Mouse (Mus musculus) lung, postnatal 0 days (tissue): ENCODE data around the gene Gm45521. TPM values are rescaled to one million over a fixed set of nuclear protein-coding genes. Genes with fewer than 3 reads are reported as not detected.

ENCODE experiments used
- ATAC-seq: fragments of 200-750 bp; cut with Nextera tagmentation; 2 replicates; pipeline ENCODE4 v1.8.0; 2017; ENCODE audit warnings: moderate library complexity
- DNase-seq: peaks from one replicate; pipeline ENCODE4 v3.0.0-alpha.2; 2016; ENCODE audit warnings: low spot score
- H3K27ac ChIP-seq: fragments of 300-500 bp; sonication (generic); 2 replicates; pipeline ENCODE4 v1.5.1; 2014; ENCODE audit warnings: antibody characterized with exemption, mild to moderate bottlenecking, low read length, mixed read lengths
- H3K27me3 ChIP-seq: fragments of 300-500 bp; sonication (generic); replicated peaks from 2 replicates; pipeline ENCODE4 v1.6.1; 2014; ENCODE audit warnings: low read length, mixed read lengths; ENCODE audit not compliant: insufficient read depth
- H3K36me3 ChIP-seq: fragments of 300-500 bp; sonication (generic); 2 replicates; pipeline ENCODE4 v1.6.1; 2014; ENCODE audit warnings: low read length, mixed read lengths; ENCODE audit not compliant: insufficient read depth
- H3K4me1 ChIP-seq: fragments of 300-500 bp; sonication (generic); 2 replicates; pipeline ENCODE4 v1.6.1; 2014; ENCODE audit warnings: antibody characterized with exemption, low read depth, low read length, mixed read lengths; ENCODE audit not compliant: insufficient read depth
- H3K4me2 ChIP-seq: fragments of 300-500 bp; sonication (generic); replicated peaks from 2 replicates; pipeline ENCODE4 v1.6.1; 2014; ENCODE audit warnings: low read depth, mild to moderate bottlenecking, low read length, moderate library complexity, mixed read lengths
- H3K4me3 ChIP-seq: fragments of 300-500 bp; sonication (generic); 2 replicates; pipeline ENCODE4 v1.5.1; 2014; ENCODE audit warnings: low read depth, low read length
- H3K9ac ChIP-seq: fragments of 300-500 bp; sonication (generic); replicated peaks from 2 replicates; pipeline ENCODE4 v1.6.1; 2014; ENCODE audit warnings: low read depth, mild to moderate bottlenecking
- H3K9me3 ChIP-seq: fragments of 300-500 bp; sonication (generic); 2 replicates; pipeline ENCODE4 v1.6.1; 2016; ENCODE audit warnings: low read length, mixed read lengths
- CTCF ChIP-seq: IDR thresholded peaks from 2 replicates; pipeline ENCODE4 v1.5.1; 2016; ENCODE audit warnings: antibody characterized with exemption, mild to moderate bottlenecking
- EP300 ChIP-seq: IDR thresholded peaks from 2 replicates; pipeline ENCODE4 v1.6.1; 2016; ENCODE audit warnings: antibody characterized with exemption, mild to moderate bottlenecking, control low read depth
- WGBS: fragments of 180-500 bp; shearing (Covaris S2); extraction: QIAGEN DNeasy Blood & Tissue Kit; methylation state at CpG from one replicate; pipeline ENCODE4 v1.1.7; 2014; 5-methylcytosine and 5-hydroxymethylcytosine counted together
- polyA plus RNA-seq: library from polyadenylated mRNA; unstranded; fragments of >200 nt; fragmentation: Nextera tagmentation; extraction: Ambion mirVana; gene quantifications from 2 replicates; pipeline ENCODE4 v1.2.1, GENCODE M21; 2015

The Gm45521 gene
- polyA plus RNA-seq, 1 experiment from 2014 or later = not detected

DNA sequence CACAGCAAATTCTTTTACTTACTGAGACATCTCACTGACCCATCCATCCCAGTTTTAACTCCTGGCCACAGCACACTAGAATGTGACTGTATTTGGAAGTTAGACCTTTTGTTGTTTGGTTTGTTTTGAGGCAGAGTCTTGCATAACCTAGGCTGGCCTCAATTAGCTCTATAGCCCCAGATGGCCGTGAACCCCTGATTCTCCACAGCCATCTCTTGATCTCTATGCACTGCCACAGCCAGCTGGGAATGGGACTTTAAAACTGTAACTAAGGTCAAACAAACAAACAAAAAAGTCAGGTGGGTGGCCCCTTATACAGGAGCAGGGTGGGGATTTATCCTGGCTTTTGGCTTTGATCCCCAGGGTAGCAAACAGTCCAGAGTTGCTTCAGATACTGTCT lies 17.6 kb downstream of the Gm45521 start:
- Histone ChIP-seq H3K9me3 (no peaks in the 10 kb centered on the region), H3K27ac (no peak overlapping the region), H3K4me3 (no peak overlapping the region), H3K27me3 (no peaks in the 10 kb centered on the region), H3K4me2 (no peak overlapping the region), H3K9ac (no peak overlapping the region), H3K4me1 (no peaks in the 10 kb centered on the region), H3K36me3 (no peaks in the 10 kb centered on the region)
- TF ChIP-seq CTCF = no peak
- no peak for TF ChIP-seq EP300
- DNase-seq (no peak), ATAC-seq (no peak)
- WGBS = 94% methylated on average over 1 of the region's 1 CpGs

- no peak overlapping the region for H3K27ac ChIP-seq
- no peak overlapping the region for H3K4me3 ChIP-seq
- no peak for ATAC-seq
- no peak overlapping the region for H3K4me2 ChIP-seq
- no peak for DNase-seq
- no peak for TF ChIP-seq CTCF
- TF ChIP-seq EP300 = no peak
- WGBS = 80% methylated on average over 6 of the region's 6 CpGs
- H3K36me3 ChIP-seq = no peaks in the 10 kb centered on the region
- no peaks in the 10 kb centered on the region for H3K9me3 ChIP-seq
- no peak overlapping the region for H3K9ac ChIP-seq
- no peaks in the 10 kb centered on the region for H3K27me3 ChIP-seq
- H3K4me1 ChIP-seq = no peaks in the 10 kb centered on the region
Measured at GRCm38 (mm10) chr14:7975177-7975576, 18.1 kb downstream of the Gm45521 start.

GRCm38 (mm10) chr14:7977471-7977870 lies 20.4 kb downstream of the Gm45521 start:
- ATAC-seq (no peak), DNase-seq (no peak)
- Histone ChIP-seq H3K9ac (no peak overlapping the region), H3K9me3 (no peaks in the 10 kb centered on the region), H3K4me3 (no peak overlapping the region), H3K27ac (no peak overlapping the region), H3K36me3 (no peaks in the 10 kb centered on the region), H3K4me2 (no peak overlapping the region), H3K27me3 (no peaks in the 10 kb centered on the region), H3K4me1 (no peaks in the 10 kb centered on the region)
- no peak for TF ChIP-seq CTCF
- TF ChIP-seq EP300 = no peak
- 95% methylated on average over 1 of the region's 1 CpGs for WGBS

DNA sequence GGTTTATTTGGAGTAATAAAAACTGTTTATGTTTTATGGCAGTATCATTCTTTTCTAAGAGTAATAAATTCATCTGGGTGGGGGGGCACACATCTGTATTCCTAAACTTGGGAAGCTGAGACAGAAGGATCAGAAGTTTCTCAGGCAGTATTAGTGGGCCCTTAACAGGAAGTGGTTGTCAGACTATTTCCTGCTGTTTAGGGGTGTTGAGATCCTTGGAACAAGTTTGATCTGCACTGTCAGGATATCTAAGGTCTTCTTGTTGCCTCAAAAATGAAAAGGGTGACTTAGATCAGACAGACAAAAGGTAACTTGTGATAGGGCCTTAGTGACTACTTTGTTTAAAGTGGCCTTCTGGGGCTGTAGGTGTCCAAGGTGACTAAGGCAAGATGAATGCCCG lies 21.1 kb downstream of the Gm45521 start:
- TF ChIP-seq CTCF (no peak), EP300 (no peak)
- Histone ChIP-seq H3K9me3 (no peaks in the 10 kb centered on the region), H3K27me3 (no peaks in the 10 kb centered on the region), H3K4me2 (no peak overlapping the region), H3K27ac (no peak overlapping the region), H3K36me3 (no peaks in the 10 kb centered on the region), H3K9ac (no peak overlapping the region), H3K4me1 (no peaks in the 10 kb centered on the region), H3K4me3 (no peak overlapping the region)
- DNase-seq = no peak
- WGBS = 78% methylated on average over 1 of the region's 1 CpGs
- no peak for ATAC-seq

- H3K36me3 ChIP-seq = no peaks in the 10 kb centered on the region
- no peak overlapping the region for H3K4me3 ChIP-seq
- H3K4me2 ChIP-seq = no peak overlapping the region
- no peaks in the 10 kb centered on the region for H3K4me1 ChIP-seq
- no peaks in the 10 kb centered on the region for H3K27me3 ChIP-seq
- no peaks in the 10 kb centered on the region for H3K9me3 ChIP-seq
- 96% methylated on average over 1 of the region's 1 CpGs for WGBS
- DNase-seq (no peak), ATAC-seq (no peak)
- H3K27ac ChIP-seq = no peak overlapping the region
- TF ChIP-seq EP300 (no peak), CTCF (no peak)
- no peak overlapping the region for H3K9ac ChIP-seq
Measured at GRCm38 (mm10) chr14:7981226-7981625, 24.1 kb downstream of the Gm45521 start.

DNA sequence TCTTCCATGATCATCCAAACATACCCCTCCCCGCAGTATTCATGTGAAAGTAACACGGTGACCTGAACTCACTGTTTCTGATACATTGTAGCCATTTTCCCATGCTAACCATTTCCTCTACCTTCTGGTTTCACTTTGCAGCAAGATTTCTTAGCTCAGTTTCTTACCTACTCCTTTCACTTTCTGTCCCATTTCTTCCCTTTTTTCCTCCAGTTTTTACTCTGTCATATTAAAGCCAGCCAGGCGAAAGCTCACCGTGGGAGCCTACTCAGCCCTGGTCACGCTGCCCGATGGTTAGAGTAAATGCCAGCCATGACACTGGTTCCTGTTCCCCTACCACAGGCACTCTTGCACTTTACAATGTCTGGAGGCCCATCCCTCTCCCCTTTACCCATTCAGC lies 29.8 kb downstream of the Gm45521 start:
- H3K27me3 ChIP-seq = no peaks in the 10 kb centered on the region
- WGBS = 88% methylated on average over 6 of the region's 6 CpGs
- no peaks in the 10 kb centered on the region for H3K9me3 ChIP-seq
- no peak overlapping the region for H3K27ac ChIP-seq
- H3K36me3 ChIP-seq = no peaks in the 10 kb centered on the region
- DNase-seq (no peak), ATAC-seq (no peak)
- no peaks in the 10 kb centered on the region for H3K4me1 ChIP-seq
- TF ChIP-seq EP300 (no peak), CTCF (no peak)
- no peak overlapping the region for H3K4me2 ChIP-seq
- H3K4me3 ChIP-seq = no peak overlapping the region
- no peak overlapping the region for H3K9ac ChIP-seq

DNA sequence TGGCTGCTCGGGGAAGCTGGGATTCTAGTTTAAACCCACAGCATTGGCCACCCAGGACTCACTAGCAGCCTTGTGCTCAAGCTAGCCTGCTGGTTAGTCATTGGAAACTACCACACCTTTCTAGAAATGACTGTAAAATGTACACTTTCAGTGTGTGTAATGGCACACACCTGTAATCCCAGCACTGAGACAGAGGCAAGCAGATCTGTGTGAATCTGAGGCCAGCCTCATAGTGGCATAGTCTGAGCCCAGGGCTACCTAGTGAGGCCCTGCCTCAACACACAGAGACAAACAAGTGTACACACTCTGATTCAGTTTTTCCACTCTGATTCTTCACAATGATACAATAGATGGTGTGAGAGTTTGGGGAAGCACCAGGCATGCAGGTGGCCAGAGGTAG lies 32.3 kb downstream of the Gm45521 start:
- Histone ChIP-seq H3K4me3 (no peak overlapping the region), H3K9ac (no peak overlapping the region), H3K27me3 (no peaks in the 10 kb centered on the region), H3K36me3 (no peaks in the 10 kb centered on the region), H3K4me2 (no peak overlapping the region), H3K4me1 (no peaks in the 10 kb centered on the region), H3K27ac (no peak overlapping the region), H3K9me3 (no peaks in the 10 kb centered on the region)
- ATAC-seq (no peak), DNase-seq (no peak)
- TF ChIP-seq EP300 (no peak), CTCF (no peak)
- 53% methylated on average over 1 of the region's 1 CpGs for WGBS
